Mouse (Mus musculus) A20 (cell line): ENCODE results near the gene Gtf2e1.

Source experiments
- DNase-seq: peaks from one replicate; pipeline ENCODE4 v3.0.0-alpha.2; 2011; ENCODE audit warnings: low read depth, low spot score

The Gtf2e1 gene

DNA sequence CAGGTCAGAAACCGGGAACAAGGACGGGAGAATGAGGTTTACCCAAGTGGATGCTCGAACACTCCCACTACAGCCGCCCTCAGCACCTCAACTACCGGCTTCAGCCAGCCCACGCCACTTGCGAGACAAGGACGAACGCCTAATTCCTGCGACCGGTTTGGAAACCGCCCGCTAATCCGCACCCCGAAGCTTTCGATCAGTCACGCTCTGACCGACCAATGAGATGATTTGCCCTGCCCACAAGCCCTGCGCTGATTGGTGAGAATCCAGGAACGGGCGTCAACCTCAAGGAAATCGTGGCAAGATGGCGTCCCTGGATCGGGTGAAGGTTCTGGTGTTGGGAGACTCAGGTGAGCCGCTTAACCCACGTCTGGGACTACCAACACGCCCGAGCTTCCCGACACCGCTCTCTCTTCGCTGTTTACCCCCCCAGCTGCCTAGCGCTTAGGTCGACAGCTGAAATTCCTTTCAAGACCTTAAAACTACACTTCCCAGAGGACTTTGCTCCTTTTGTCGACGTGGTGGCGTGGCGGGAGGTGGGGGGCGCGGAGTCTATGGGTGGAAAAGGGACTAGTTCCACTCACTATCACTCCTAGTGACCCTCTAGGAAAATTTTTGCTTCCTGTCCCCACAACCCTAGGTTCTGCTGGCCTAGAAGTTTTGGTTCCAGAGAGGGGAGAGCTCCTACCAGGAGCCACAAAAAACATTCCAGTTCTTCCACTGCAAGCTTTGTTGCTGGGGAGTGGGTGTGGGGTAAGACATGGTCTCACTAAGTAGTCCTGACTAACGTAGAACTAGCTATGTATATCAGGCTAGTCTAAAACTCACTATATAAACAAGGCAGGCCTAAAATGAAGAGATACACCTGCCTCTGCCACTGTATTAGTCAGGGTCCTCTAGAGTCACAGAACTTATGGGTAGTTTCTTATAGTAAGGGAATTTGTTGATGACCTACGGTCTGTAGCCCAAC, at the start of gene Gtf2e1, which contains the start of gene Rabl3:
Gene Gtf2e1, minus strand, starts transcription at position 179 of the 970 bp plus-strand sequence.
Gene Rabl3, plus strand, starts transcription at position 275 of the 970 bp plus-strand sequence.
- peak; percentile 98 for DNase-seq

DNA sequence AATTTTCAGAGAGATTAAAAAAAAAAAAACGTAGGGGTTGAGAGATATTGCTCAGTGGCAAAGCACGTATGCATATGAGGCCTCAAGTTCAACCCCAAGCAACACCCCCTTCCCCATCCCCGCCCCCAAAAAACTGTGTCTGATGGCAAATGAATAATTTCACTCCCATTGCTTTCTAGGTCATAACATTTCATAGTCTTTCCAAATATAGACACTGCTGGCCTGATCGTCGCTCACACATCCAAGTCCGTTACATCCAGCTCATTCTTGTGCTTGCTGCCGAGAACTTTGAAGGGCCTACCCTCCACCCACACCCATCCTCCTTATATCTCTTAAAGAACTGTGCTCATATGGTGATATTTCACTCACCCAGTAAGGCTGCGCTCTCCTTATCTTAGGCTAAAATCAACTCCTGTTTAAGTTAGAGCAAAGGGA, 45.6 kb upstream of the Gtf2e1 start:
- DNase-seq: no peak

DNA sequence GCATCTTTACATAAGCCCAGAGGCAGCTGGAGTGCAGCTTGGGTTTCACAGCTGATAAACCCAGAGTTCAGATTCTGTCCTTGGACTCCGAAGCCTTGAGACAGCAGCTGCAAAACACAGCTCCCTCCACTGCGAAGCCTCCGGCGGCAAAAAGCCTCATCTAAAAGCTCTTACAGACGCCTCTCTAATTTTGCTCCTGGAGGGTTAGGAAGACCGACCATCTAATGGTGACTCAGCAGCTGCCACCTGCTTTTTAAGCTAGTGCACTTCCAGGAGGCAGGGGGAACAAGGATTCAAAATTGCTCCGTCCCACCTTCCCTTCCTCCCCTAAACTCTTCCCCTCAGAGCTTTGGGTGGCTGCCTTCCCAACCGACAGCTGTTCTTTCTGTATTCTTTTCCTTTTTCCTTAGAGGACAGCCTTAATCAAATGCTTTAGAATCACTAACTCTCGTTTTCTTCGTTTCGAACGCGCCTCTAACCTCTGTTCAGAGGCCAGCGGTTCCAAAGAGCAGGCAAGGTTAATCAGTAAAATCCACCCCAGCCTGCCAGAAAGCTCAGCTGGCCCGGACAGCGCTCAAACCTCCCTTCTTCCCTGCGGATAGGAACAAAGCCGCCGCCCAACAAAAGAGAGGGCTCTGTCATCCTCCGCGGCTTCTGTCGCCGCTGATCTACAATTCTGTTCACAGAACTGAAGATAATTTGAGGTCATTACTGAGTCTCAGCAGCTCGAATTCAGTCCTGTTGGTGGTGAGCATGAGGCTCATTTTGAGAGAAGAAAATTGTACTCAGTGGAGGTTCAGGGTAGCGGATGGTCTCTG, 44.8 kb upstream of the Gtf2e1 start:
- DNase-seq: no peak

DNA sequence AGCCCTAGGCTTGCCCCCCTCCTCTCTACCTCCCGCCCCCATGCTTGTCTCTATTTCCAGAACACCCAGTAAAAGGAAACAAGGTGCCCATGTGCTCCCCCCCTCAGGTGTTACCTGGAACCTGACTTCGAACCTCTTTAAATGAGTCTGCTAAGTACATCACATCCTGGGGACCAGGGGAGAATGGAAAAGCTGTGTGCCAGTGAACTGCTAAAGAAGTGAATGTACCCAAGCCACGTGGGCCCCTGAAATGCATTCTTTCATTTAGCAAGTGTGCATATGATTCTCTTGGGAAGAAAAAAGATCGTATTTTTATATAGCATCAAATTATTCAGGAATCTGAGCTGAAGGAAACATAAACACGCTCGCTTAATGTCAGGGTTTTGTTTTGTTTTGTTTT, 44.2 kb upstream of the Gtf2e1 start:
- no peak for DNase-seq

DNA sequence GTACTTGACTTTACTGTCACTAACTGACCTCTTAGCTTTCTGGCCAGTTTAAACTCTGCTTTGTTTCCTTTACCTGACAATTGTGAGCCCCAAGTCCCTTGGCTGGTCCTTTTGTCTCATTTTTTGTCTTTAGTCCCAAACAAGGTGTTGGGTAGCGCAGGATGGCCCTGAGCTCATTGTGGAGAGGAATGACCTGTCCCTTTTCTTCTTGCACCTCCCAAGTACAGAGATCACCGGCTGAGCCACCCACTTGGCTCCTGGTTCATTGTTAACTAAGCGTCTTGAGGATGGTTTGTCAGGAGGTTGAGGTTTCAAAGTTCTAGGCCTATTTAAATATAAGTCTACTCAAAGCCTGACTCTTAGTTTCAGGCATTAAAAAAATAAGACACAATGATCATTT, 43.7 kb upstream of the Gtf2e1 start:
- no peak for DNase-seq

DNA sequence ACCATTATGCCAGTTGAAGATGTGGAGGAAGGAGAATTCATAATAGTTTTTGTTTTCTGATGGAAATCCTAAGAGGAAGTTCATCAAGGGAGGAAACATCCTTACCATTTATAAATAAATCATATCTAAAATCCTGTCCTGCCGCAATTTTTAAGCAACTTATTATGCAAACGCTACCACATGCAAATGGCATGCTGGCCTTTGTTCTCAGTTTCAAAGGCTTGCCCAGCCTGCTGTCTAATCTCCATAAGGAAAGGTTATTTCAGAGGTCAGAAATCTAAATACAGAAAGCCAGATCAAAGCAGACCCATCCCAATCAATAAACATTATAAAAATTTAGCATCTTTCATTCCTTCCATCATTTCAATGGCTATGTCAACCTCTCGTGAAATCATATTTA, 42.3 kb upstream of the Gtf2e1 start:
- DNase-seq: no peak

DNA sequence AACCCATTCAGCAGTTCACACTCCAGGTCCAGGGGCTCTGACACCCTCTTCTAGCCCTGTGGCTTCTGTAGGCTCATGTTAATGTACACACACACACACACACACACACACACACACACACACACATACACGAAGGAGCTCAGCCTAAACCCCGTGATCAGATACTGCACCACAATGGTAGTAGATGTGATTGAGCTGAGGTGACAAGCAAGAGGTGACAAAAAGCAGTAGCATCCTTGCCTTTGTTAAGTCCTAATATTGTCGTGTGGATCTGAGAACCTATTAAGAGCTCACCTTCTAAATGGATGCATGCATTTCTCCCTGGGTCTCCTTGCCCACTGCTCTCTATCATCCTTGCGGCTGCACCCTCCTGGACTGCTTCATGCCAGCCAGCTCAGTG, 41.1 kb upstream of the Gtf2e1 start:
- no peak for DNase-seq

DNA sequence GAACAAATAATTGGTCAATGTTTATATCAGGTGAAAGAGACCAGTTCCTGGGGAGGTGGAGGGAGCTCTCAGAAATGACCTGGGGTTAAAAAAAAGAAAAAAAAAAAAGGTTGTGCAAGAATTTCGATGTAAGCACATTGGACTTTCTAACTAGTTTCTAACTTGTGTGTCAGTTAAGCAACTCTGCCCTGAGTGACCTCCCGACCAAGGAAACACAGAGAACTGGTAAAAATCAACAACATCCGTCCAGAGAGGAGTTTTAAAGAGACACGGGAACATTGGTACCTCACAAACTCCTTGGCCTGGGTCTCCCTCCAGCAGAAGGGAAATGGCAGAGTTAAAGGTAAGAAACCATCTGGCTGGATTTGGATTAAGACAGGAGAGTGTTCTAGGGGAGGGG, 40.4 kb upstream of the Gtf2e1 start, which contains the start of gene Hgd:
Gene Hgd, plus strand, starts transcription at position 160 of the 400 bp plus-strand sequence.
- no peak for DNase-seq

DNA sequence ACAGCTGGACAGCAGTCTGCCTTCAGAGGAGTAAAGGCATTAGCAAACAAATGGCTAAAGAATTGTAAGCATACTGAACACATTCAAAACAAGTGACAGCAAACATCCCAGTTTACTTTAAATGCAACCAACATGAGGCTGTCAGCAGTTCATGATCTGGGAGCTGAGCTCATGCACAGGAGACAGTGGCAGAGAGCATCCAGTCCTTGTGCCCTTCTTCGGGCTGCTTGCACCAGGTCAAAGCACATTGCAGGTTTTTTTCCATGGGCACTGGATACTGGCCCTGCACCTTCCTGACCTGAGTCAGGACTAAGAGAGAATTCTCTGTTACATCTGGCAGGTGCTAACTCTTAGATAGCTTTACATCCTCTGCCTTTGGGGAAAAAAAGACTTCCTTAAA, 40.0 kb upstream of the Gtf2e1 start:
- DNase-seq: no peak

DNA sequence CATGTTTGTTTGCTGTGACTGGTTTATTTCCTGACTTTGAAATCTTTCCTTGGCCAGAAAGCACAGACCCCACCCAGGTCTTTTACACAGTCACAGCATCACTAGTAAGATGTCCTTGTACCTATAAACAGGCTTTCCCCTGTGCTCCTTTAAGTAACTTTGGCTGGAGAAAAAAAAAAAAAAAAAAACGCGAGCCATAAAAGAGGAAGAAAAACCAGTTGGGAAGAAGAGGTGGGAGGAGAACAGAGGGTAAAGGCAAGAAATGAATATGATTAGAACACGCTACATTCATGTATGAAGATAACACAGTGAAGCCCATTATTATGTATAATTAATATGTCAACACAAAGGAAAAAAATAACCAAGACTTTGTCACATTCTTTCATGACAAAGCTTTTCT, 35.7 kb upstream of the Gtf2e1 start:
- no peak for DNase-seq

DNA sequence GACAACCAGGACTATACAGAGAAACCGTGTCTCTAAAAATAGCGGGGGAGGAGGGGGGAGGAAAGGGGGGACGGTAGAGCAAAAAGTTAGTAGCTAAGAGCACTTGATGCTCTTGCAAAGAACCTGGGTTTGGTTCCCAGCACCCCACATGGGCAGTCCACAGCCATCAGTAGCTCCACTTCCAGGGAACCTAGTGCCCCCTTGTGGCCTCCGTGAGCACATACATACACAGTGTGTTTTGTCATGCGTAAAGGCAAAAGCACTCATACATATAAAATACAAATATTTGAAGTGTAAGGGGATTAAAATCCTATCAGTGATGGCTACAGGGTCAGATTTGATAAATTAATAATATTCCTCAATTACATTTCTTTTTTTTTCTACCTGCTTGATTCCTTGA, 33.5 kb upstream of the Gtf2e1 start:
- peak; percentile 8 for DNase-seq

DNA sequence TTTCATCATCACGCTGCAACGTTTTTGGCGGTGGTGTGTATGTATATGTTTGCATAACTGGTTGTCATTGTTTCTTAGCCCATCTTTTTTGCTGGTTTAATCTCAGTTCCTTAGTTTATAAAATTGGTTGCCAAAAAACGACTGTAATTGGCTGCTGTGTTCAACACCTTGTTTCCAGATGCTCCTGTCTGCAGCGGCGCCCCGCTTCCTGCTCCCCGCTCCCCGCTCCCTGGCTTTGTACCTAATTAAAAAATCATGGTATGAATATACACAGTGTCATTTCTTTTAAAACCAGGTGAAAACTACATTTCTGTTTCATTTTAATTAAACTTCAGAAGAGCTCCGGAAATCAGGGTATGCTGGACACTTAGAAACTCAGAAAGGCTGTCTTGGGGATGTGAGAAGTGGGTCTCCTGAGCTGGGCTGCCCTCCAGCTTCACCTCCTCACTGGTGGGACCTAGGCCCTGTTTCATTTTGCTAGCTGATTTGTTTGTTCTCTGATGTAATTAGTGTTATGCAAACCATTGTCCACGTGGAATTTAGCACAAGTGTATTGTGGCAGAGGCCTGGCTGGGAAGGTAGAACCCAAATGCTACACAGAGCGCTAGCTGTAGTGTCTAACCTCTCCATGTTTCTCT, 32.6 kb upstream of the Gtf2e1 start:
- DNase-seq: no peak

DNA sequence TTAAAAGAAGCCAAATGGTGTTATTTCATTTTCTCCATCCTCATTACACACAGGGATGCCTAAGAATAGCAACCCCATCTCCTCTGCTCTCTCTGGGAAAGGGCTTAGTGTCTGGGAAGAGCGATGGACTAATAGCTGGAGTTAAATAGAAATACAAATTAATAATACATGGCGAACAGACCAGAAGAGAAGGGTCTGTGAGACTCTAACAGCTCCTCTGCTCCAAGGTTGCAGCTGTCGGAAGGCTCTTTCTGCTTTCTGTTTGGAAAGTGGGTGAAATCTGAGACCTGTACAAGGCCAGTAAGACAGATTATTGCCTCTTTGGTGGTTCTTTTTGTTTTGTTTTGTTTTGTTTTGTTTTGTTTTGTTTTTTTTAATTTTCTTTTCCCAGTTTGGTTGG, 32.0 kb upstream of the Gtf2e1 start:
- DNase-seq: no peak

DNA sequence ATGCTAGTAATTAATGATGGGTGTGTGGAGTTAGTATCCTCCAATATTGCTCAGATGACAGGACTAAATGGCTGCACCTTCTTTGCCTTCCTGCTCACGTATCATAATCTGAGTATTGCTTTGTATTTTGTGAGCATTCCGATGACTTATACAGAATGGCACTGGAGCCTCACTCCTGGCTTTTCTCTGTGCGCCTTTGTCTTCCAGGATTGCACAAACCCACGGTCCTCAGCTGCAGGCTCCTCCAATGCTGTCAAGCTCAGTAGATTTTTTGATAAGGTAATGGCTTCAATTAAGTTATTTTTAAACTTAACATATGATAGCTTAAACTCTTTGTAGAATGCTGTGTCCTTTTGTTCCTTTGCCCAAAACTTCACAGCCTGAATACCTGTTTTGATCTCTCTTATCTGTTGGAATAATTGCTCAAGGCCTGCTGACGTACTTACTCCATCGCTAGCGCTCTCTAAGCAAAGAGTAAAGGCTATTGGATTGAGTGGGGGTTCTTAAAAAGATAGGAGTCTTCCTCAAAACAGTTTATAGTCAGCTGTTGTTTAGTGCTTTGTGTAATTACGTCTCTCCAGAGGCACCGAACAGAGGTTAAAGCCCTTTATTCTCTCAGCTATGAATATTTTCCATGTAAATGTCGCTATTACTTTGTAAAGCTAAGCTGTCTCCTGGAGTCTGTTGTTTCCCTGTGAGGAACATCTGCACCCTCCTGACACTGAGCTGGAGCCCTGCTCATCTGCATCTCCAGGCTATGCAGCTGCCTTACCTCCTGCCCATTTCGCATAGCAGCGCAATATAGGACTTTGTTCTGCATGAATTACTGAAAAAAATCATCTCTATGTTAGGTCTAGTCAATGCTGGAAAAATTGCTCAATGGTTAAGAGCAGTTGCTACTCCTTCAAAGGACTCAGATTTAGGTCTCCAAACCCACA, 27.8 kb upstream of the Gtf2e1 start:
- DNase-seq: no peak

DNA sequence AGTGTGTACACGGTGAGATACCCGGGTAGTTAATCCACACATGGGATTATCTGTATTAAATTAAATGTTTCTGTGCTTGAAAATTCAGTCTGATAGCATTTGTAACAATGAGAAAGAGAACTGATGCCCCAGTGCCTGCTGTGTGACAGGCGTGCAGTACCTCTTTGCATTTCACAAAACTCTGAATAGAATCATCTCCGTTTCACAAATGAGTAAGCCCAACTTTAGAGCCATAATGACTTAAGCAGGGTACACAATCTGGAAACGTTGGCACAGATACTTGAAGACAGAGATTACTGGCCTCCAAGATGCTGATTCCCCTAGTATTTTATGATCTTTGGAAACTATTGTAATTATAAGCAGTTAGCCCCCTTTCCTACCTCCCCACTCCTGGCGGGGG, 26.5 kb upstream of the Gtf2e1 start:
- DNase-seq: no peak

DNA sequence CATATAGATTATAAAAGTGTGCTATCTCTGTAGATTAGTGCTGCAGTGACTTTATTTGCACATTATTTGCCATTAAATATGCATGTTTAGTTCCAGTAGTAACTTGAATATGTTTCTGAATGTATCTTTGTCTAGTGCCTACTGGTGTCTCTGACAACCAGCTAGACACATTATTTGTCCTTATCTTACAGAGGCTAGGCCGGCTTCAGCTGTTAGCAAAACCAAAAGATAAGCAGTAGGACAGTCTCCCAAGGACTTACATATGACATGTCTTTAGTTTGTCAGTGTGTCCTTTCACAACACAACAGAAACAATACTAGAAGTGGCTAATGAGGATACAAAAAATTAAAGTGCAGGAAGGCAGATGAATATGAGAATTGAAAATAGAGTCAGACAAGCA, 25.5 kb upstream of the Gtf2e1 start:
- no peak for DNase-seq

DNA sequence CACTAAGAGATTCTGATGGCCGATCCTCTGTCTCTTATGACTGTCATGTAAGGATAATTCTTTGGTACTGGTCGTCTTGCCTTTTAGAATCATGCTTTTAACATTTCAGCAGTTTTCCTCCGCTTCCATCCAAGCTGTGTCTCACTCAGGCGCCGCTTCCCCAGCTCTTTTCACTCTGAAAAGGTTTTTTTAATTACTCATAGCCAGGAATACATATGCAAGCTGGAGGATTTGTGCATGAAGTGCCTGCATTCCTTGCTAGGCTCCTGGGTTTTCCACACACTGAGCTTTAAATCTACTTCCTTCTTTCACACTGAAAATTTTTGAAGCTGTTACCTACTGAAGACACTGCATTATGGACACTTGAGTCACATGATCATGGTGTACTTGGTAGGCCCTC, 23.4 kb upstream of the Gtf2e1 start:
- DNase-seq: no peak

DNA sequence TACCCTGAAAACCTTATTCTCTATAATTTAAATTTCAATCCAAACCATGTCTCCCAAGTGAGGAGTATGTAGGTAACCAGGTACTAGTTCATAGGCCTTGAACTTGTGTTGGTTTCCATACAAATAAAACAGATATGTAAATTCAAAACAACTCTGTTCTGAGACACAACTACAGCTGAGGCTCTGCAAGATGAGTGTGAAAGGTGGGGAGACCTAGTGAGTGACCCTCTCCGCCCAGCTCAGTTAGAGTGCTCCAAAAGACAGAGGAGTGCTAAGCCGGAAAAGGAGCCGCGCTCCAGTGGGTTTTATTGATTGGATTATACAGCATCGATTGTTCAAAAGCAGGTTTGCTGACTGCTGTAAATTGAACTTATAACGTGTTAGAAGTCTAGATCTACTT, 22.8 kb upstream of the Gtf2e1 start:
- DNase-seq: no peak

DNA sequence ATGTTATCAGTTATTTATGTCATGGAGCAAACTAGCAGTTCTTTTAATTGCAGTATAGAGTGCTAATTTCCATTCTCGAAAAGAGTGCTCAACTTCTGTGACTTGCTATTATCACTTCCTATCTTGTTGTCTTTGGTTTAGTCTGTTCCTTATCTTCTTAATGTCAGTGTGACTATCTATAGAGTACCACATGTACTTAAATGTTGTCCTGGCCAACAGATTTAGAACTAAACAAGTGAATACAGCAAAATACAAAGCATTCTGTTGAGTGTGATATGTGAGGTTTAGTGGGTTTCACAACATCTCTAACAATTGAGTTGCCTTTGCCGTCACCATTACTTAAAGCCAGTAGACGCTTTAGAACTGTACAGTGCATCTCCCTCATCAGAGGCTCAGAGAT, 13.2 kb upstream of the Gtf2e1 start:
- DNase-seq: no peak

DNA sequence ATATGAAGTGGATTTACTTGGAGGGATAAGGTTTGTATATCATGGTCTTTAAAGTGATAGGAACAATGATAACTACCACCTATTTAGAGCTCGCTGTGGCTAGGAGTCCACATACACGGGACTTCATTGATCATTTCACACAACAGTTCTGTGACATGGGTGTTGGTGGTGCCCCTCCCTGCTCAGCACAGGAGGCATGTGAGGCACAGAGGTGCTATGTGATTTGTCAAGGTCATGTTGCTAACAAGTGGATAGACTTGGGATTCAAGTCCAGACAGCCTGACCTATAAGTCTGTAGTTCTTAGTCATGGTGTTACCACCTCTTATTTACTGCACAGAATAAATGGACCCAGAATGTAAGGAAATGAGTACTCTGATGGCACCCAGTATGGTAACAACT, 11.4 kb upstream of the Gtf2e1 start:
- DNase-seq: no peak

DNA sequence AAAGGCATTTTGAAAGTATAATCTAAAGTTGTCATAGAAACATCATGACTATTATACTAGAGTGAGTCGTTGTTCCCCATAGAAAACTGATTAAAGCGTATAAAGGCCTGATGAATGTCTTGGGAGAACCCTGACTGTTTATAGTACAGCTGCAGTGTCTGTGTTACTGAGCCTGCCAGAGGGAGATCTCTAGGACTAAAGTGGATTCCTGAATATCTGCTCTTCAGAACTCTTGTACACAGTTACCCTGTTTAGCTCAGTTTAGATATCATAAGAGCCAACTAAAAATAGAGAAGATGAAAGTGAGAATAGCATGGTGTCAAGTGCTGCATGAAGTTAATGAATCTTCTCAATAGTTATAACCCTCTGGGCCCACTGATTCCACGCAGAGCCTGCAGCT, 10.7 kb upstream of the Gtf2e1 start:
- no peak for DNase-seq
